Mouse (Mus musculus) ES-Bruce4 (cell line): ENCODE results near the gene Dll3. TPM values are rescaled to one million over a fixed set of nuclear protein-coding genes. Genes with fewer than 3 reads are reported as not detected.

Source experiments
- H3K27ac ChIP-seq: 2 replicates; pipeline ENCODE4 v1.5.1; 2012; ENCODE audit warnings: low read length, inconsistent platforms; ENCODE audit not compliant: insufficient read depth
- H3K27me3 ChIP-seq: 2 replicates; pipeline ENCODE4 v1.6.1; 2012; ENCODE audit warnings: mild to moderate bottlenecking, low read length, inconsistent platforms; ENCODE audit not compliant: control insufficient read depth, poor library complexity, insufficient read depth, severe bottlenecking
- H3K36me3 ChIP-seq: 2 replicates; pipeline ENCODE4 v1.6.1; 2012; ENCODE audit warnings: inconsistent platforms, mild to moderate bottlenecking, low read length, moderate library complexity; ENCODE audit not compliant: control insufficient read depth, poor library complexity, insufficient read depth, severe bottlenecking
- H3K4me1 ChIP-seq: one replicate; pipeline ENCODE4 v1.8.1; 2011; ENCODE audit warnings: low read length; ENCODE audit not compliant: control insufficient read depth, insufficient read depth
- H3K4me3 ChIP-seq: 2 replicates; pipeline ENCODE4 v1.5.1; 2011; ENCODE audit warnings: low read depth, mild to moderate bottlenecking, low read length
- H3K9ac ChIP-seq: 2 replicates; pipeline ENCODE4 v1.6.1; 2012; ENCODE audit warnings: low read depth, mild to moderate bottlenecking, inconsistent platforms; ENCODE audit not compliant: poor library complexity, severe bottlenecking
- H3K9me3 ChIP-seq: replicated peaks from 2 replicates; pipeline ENCODE4 v1.6.1; 2012; ENCODE audit warnings: mild to moderate bottlenecking, low read length, inconsistent platforms; ENCODE audit not compliant: control insufficient read depth, poor library complexity, insufficient read depth, severe bottlenecking
- CTCF ChIP-seq: IDR thresholded peaks from one replicate; pipeline ENCODE4 v1.8.1; 2011; ENCODE audit warnings: low read depth, low read length
- EP300 ChIP-seq: IDR thresholded peaks from 2 replicates; pipeline ENCODE4 v1.6.1; 2011; ENCODE audit warnings: low read depth, low read length; ENCODE audit not compliant: insufficient read depth
- POLR2A ChIP-seq: IDR thresholded peaks from one replicate; pipeline ENCODE4 v1.8.1; 2011; ENCODE audit warnings: low read length; ENCODE audit not compliant: insufficient read depth
- polyA plus RNA-seq: library from polyadenylated mRNA; stranded (reverse); fragments of >200 nt; gene quantifications from 2 replicates; pipeline ENCODE4 v1.2.4, GENCODE M21; 2011; ENCODE audit warnings: low read depth; ENCODE audit not compliant: missing spikeins, insufficient read depth, insufficient read length

Dll3 gene
- polyA plus RNA-seq: 9.5 and 10.5 TPM in 2 replicates

- Histone ChIP-seq H3K36me3 (peaks cover 16% of the 10 kb centered on the region), H3K9ac (peak within 1 kb of the TSS; percentile 64), H3K27ac (no peak within 1 kb of the TSS), H3K9me3 (no peaks in the 10 kb centered on the region), H3K4me1 (no peaks in the 10 kb centered on the region), H3K4me3 (peak within 1 kb of the TSS; percentile 59), H3K27me3 (no peaks in the 10 kb centered on the region)
- no peak for TF ChIP-seq POLR2A
- TF ChIP-seq EP300: peak; percentile 49; the same call in 1 of the 2 replicates
- TF ChIP-seq CTCF: peak; percentile 44
Measured at GRCm38 (mm10) chr7:28301616-28302433, at the start of gene Dll3. TSS of gene Dll3 (minus strand) at chr7:28302238.

- no peaks in the 10 kb centered on the region for H3K27me3 ChIP-seq
- peak overlapping the region; percentile 94 for H3K9ac ChIP-seq
- peak overlapping the region; percentile 98 for H3K4me3 ChIP-seq
- TF ChIP-seq POLR2A (no peak), CTCF (no peak), EP300 (no peak)
- peak overlapping the region; percentile 16 for H3K27ac ChIP-seq
- no peaks in the 10 kb centered on the region for H3K9me3 ChIP-seq
- H3K4me1 ChIP-seq: peaks cover 2% of the 10 kb centered on the region
- H3K36me3 ChIP-seq: peaks cover 32% of the 10 kb centered on the region
Measured at GRCm38 (mm10) chr7:28351676-28352191, 49.7 kb upstream of the Dll3 start.

GRCm38 (mm10) chr7:28350155-28350883 lies 48.3 kb upstream of the Dll3 start, which contains the start of gene Rps16:
TSS of gene Rps16 (plus strand) at chr7:28350652.
- H3K27me3 ChIP-seq: no peaks in the 10 kb centered on the region
- peaks cover 32% of the 10 kb centered on the region for H3K36me3 ChIP-seq
- H3K4me1 ChIP-seq: no peaks in the 10 kb centered on the region
- H3K9ac ChIP-seq: peak within 1 kb of the TSS; percentile 94
- TF ChIP-seq EP300 (0 out of 2 replicates have a peak, but pooled peaks have one; percentile 26), CTCF (no peak), POLR2A (peak; percentile 66)
- peak within 1 kb of the TSS; percentile 86 for H3K27ac ChIP-seq
- H3K4me3 ChIP-seq: peak within 1 kb of the TSS; percentile 98
- H3K9me3 ChIP-seq: no peaks in the 10 kb centered on the region

GRCm38 (mm10) chr7:28348601-28349000 lies 46.6 kb upstream of the Dll3 start:
- H3K36me3 ChIP-seq: peaks cover 24% of the 10 kb centered on the region
- H3K9ac ChIP-seq: no peak overlapping the region
- H3K4me3 ChIP-seq: no peak overlapping the region
- TF ChIP-seq CTCF (peak; percentile 7), POLR2A (no peak)
- H3K9me3 ChIP-seq: no peaks in the 10 kb centered on the region
- no peaks in the 10 kb centered on the region for H3K27me3 ChIP-seq
- no peak overlapping the region for H3K27ac ChIP-seq
- no peaks in the 10 kb centered on the region for H3K4me1 ChIP-seq

GRCm38 (mm10) chr7:28347746-28348145 lies 45.7 kb upstream of the Dll3 start:
- H3K9me3 ChIP-seq: no peaks in the 10 kb centered on the region
- no peaks in the 10 kb centered on the region for H3K27me3 ChIP-seq
- no peak overlapping the region for H3K4me3 ChIP-seq
- TF ChIP-seq POLR2A (no peak), EP300 (no peak), CTCF (no peak)
- H3K9ac ChIP-seq: no peak overlapping the region
- H3K4me1 ChIP-seq: no peaks in the 10 kb centered on the region
- H3K36me3 ChIP-seq: peaks cover 16% of the 10 kb centered on the region
- no peak overlapping the region for H3K27ac ChIP-seq
